Mouse (Mus musculus) R1 (cell line): ENCODE measurements around the gene Zfp628.

ENCODE experiments used
- DNase-seq: peaks from one replicate; pipeline ENCODE4 v3.0.0-alpha.2; 2018; ENCODE audit warnings: low read depth, low spot score

Gene Zfp628

GRCm38 (mm10) chr7:4918681-4919080 is 3.7 kb downstream of the Zfp628 start:
- DNase-seq: no peak

GRCm38 (mm10) chr7:4919096-4919495 is 4.1 kb downstream of the Zfp628 start:
- no peak for DNase-seq

GRCm38 (mm10) chr7:4919971-4920370 is 5.0 kb downstream of the Zfp628 start:
- no peak for DNase-seq

GRCm38 (mm10) chr7:4920496-4920895 is 5.5 kb downstream of the Zfp628 start:
- DNase-seq: peak; percentile 58

GRCm38 (mm10) chr7:4920976-4921823 is 6.2 kb downstream of the Zfp628 start:
- DNase-seq: no peak

GRCm38 (mm10) chr7:4921824-4922482 is 6.9 kb downstream of the Zfp628 start, which contains the start of gene Nat14:
TSS of gene Nat14 (plus strand) at chr7:4922028.
- no peak for DNase-seq

- peak; percentile 89 for DNase-seq
Observed at GRCm38 (mm10) chr7:4922508-4922907, 7.5 kb downstream of the Zfp628 start.

- DNase-seq: peak; percentile 93
Observed at GRCm38 (mm10) chr7:4922931-4923565, 8.0 kb downstream of the Zfp628 start.

GRCm38 (mm10) chr7:4923586-4924364 is 8.8 kb downstream of the Zfp628 start:
- peak; percentile 37 for DNase-seq

GRCm38 (mm10) chr7:4924483-4924882 is 9.5 kb downstream of the Zfp628 start:
- DNase-seq: no peak

GRCm38 (mm10) chr7:4924891-4925301 is 9.9 kb downstream of the Zfp628 start:
- DNase-seq: no peak

- no peak for DNase-seq
Observed at GRCm38 (mm10) chr7:4925441-4926381, 10.7 kb downstream of the Zfp628 start, which contains the start of gene Ssc5d. TSS of gene Ssc5d (plus strand) at chr7:4925785.

- DNase-seq: no peak
Observed at GRCm38 (mm10) chr7:4926849-4927248, 11.8 kb downstream of the Zfp628 start.

GRCm38 (mm10) chr7:4927711-4928110 is 12.7 kb downstream of the Zfp628 start:
- DNase-seq: no peak

- no peak for DNase-seq
Observed at GRCm38 (mm10) chr7:4928323-4928722, 13.3 kb downstream of the Zfp628 start.

GRCm38 (mm10) chr7:4933103-4933502 is 18.1 kb downstream of the Zfp628 start:
- no peak for DNase-seq

GRCm38 (mm10) chr7:4934160-4934914 is 19.3 kb downstream of the Zfp628 start:
- DNase-seq: peak; percentile 54

- DNase-seq: no peak
Observed at GRCm38 (mm10) chr7:4936832-4937231, 21.8 kb downstream of the Zfp628 start.

GRCm38 (mm10) chr7:4937392-4937791 is 22.4 kb downstream of the Zfp628 start:
- DNase-seq: no peak

GRCm38 (mm10) chr7:4938456-4938855 is 23.4 kb downstream of the Zfp628 start:
- DNase-seq: peak; percentile 74
